Mouse (Mus musculus): Measurements from ENCODE around the gene Arhgef15. TPM values are rescaled to one million over a fixed set of nuclear protein-coding genes. Genes with fewer than 3 reads are reported as not detected.

The Arhgef15 gene
- total and polyA plus RNA-seq, 3 experiments, result 0.04 TPM; not detected in 2

DNA sequence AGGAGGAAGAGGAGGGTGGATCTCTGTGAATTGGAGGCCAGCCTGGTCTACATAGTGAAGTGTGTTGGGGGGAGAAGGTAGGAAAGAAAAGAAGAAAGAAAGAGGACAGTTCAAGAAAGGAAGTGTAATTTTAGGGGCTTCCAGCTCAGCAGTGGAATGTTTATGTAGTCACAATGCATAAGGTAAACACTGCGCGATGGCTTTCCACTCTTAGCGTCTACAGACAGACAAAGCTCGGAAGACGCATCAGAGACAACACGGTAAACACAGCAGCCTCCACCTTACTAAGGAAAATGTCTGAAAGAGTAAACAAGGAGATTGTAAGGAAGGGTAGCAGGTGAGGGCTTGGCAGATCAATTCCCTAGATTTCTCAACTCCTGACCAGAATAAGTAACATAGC, 27.3 kb downstream of the Arhgef15 start:
- no peak overlapping the region for H3K4me2 ChIP-seq (ENCODE audit: insufficient read depth, low read depth, poor library complexity, severe bottlenecking)
- no peak overlapping the region for H3K27ac ChIP-seq (ENCODE audit: insufficient read depth, low read depth)
- no peaks in the 10 kb centered on the region for H3K79me2 ChIP-seq (replicated peaks; ENCODE audit: control insufficient read depth, extremely low read depth, insufficient read depth, poor library complexity, severe bottlenecking)
- peaks cover 5 to 13% of the 10 kb centered on the region in 2 experiments for H3K4me1 ChIP-seq (ENCODE audit: control insufficient read depth in 1 of 2, insufficient read depth in 2 of 2)
- H3K27me3 ChIP-seq (replicated peaks), result peaks cover 29% of the 10 kb centered on the region
- dilution Hi-C loops (cut with MboI; ENCODE audit: extremely low pct_ligation_motif_present, extremely low pct_unique_long_range_greater_than_20kb, low sequenced_read_pairs) (no loop called here), in situ Hi-C loops (cut with MboI; ENCODE audit: low pct_ligation_motif_present, low pct_unique_long_range_greater_than_20kb, low sequenced_read_pairs) (no loop called here)
- H3K36me3 ChIP-seq (replicated peaks in 1 of 2; ENCODE audit: control insufficient read depth in 1 of 2, insufficient read depth in 1 of 2, low read length in 1 of 2), result no peaks in the 10 kb centered on the region
- DNase-seq (ENCODE audit: extremely low read depth), result no peak
- no peak overlapping the region for H3K9ac ChIP-seq (ENCODE audit: insufficient read depth, low read depth)
- no peak overlapping the region for H3K4me3 ChIP-seq (replicated peaks in 1 of 3; ENCODE audit: low read depth in 2 of 3, low read length in 2 of 3, poor library complexity in 1 of 3)
- no peak for TF ChIP-seq USF1 (IDR thresholded peaks at IDR 0.05; ENCODE audit: low read depth, low read length)
- TF ChIP-seq JUND (conservative IDR thresholded peaks at IDR 0.05; ENCODE audit: low read depth, low read length), result no peak
- TF ChIP-seq CTCF (conservative IDR thresholded peaks at IDR 0.05 in 1 of 2, IDR thresholded peaks at IDR 0.05 in 1 of 2; ENCODE audit: low read depth in 2 of 2, low read length in 2 of 2), result no peak
- no peak for TF ChIP-seq TCF12 (IDR thresholded peaks at IDR 0.05; ENCODE audit: low read depth, low read length)
- no peak for TF ChIP-seq GABPA (IDR thresholded peaks at IDR 0.05; ENCODE audit: insufficient replicate concordance, low read depth, low read length)
- no peak for TF ChIP-seq MXI1 (IDR thresholded peaks at IDR 0.05; ENCODE audit: low read depth, low read length)
- no peak for TF ChIP-seq MAZ (IDR thresholded peaks at IDR 0.05; ENCODE audit: low read depth, low read length)
- TF ChIP-seq RCOR1 (conservative IDR thresholded peaks at IDR 0.05; ENCODE audit: low read depth, low read length), result no peak
- no peak for TF ChIP-seq POLR2A (IDR thresholded peaks at IDR 0.05; ENCODE audit: low read depth, low read length)
- no peak for TF ChIP-seq SMC3 (IDR thresholded peaks at IDR 0.05; ENCODE audit: low read depth, low read length)
- no peak for TF ChIP-seq BHLHE40 (IDR thresholded peaks at IDR 0.05; ENCODE audit: low read depth, low read length)
- TF ChIP-seq CHD1 (IDR thresholded peaks at IDR 0.05; ENCODE audit: low read depth, low read length), result no peak
- H3K9me3 ChIP-seq (replicated peaks; ENCODE audit: low read length), result no peaks in the 10 kb centered on the region

DNA sequence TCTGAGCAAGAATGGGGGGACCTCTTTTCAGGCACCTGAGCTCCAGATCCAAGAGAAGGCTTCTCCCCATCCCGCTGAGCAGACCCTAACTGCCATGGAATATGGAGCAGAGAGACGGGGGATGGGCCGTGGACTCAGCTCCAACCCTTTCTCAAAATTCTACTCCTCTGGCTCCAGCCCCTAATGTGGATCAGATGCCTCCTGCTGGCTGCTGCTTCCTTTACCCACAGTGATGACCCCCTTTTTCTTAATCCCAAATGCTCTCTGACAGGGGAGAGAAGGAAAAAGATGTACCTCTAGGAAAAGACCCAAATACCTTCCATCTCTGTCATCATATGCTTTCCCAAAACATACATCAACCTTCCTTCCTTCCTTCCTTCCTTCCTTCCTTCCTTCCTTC, 30.3 kb downstream of the Arhgef15 start, which contains the start of gene Odf4:
Odf4 (minus strand) TSS at position 101 of the 400 bp plus-strand sequence.
- no peaks in the 10 kb centered on the region for H3K4me1 ChIP-seq (ENCODE audit: control insufficient read depth in 1 of 2, insufficient read depth in 2 of 2)
- DNase-seq (ENCODE audit: extremely low read depth), result no peak
- H3K9me3 ChIP-seq (replicated peaks; ENCODE audit: low read length), result no peaks in the 10 kb centered on the region
- H3K79me2 ChIP-seq (replicated peaks; ENCODE audit: control insufficient read depth, extremely low read depth, insufficient read depth, poor library complexity, severe bottlenecking), result no peaks in the 10 kb centered on the region
- in situ Hi-C loops (cut with MboI; ENCODE audit: low pct_ligation_motif_present, low pct_unique_long_range_greater_than_20kb, low sequenced_read_pairs), result no loop called here
- no peak within 1 kb of the TSS for H3K27ac ChIP-seq (ENCODE audit: insufficient read depth, low read depth)
- peaks cover 48% of the 10 kb centered on the region for H3K27me3 ChIP-seq (replicated peaks)
- H3K4me3 ChIP-seq (replicated peaks in 1 of 3; ENCODE audit: low read depth in 2 of 3, low read length in 2 of 3, poor library complexity in 1 of 3), result no peak within 1 kb of the TSS
- H3K36me3 ChIP-seq (replicated peaks in 1 of 2; ENCODE audit: control insufficient read depth in 1 of 2, insufficient read depth in 1 of 2, low read length in 1 of 2), result no peaks in the 10 kb centered on the region
- no peak within 1 kb of the TSS for H3K4me2 ChIP-seq (ENCODE audit: insufficient read depth, low read depth, poor library complexity, severe bottlenecking)
- TF ChIP-seq USF2 (conservative IDR thresholded peaks at IDR 0.05; ENCODE audit: low read depth, low read length) (no peak), PAX5 (IDR thresholded peaks at IDR 0.05; ENCODE audit: low read length) (no peak), SMC3 (IDR thresholded peaks at IDR 0.05; ENCODE audit: low read depth, low read length) (no peak), MAX (IDR thresholded peaks at IDR 0.05; ENCODE audit: low read length) (no peak), RCOR1 (conservative IDR thresholded peaks at IDR 0.05; ENCODE audit: low read depth, low read length) (no peak), MAZ (IDR thresholded peaks at IDR 0.05; ENCODE audit: low read depth, low read length) (no peak), KAT2A (IDR thresholded peaks at IDR 0.05; ENCODE audit: insufficient replicate concordance, low read length) (no peak), ZKSCAN1 (IDR thresholded peaks at IDR 0.05; ENCODE audit: borderline replicate concordance, low read depth, low read length) (no peak), NELFE (IDR thresholded peaks at IDR 0.05; ENCODE audit: low read depth, low read length) (no peak), RAD21 (IDR thresholded peaks at IDR 0.05; ENCODE audit: low read depth, low read length) (no peak)
- dilution Hi-C loops (cut with MboI; ENCODE audit: extremely low pct_ligation_motif_present, extremely low pct_unique_long_range_greater_than_20kb, low sequenced_read_pairs), result no loop called here
- H3K9ac ChIP-seq (ENCODE audit: insufficient read depth, low read depth), result no peak within 1 kb of the TSS

Data from CH12.LX (cell line).